Mouse (Mus musculus): ENCODE results near the gene Eif4a1.

DNA sequence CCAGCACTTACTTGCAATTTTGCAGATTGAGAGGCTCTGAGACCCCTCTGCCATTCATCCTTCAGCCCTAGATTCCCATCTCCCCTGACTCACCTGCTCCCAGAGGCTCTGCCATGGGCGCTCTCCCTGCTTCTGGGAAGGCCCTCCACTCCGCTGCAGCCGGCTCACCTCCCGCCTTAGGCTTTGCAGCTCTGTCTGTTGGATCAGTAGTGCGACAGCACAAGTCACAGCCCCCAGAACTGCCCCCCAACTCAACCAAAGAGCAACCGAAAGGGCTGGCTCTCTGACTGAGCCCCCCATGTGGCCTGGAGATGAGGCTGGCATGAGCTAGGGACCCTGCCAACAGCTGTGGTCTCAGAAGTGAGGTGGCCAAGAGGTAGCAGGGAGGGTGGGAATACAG lies 12.7 kb upstream of the Eif4a1 start:
- TF ChIP-seq RCOR1 (conservative IDR thresholded peaks at IDR 0.05; ENCODE audit: low read depth, low read length) (no peak), CTCF (conservative IDR thresholded peaks at IDR 0.05 in 1 of 2, IDR thresholded peaks at IDR 0.05 in 1 of 2; ENCODE audit: low read depth in 2 of 2, low read length in 2 of 2) (no peak), POLR2A (IDR thresholded peaks at IDR 0.05; ENCODE audit: low read depth, low read length) (no peak), TCF12 (IDR thresholded peaks at IDR 0.05; ENCODE audit: low read depth, low read length) (no peak), BHLHE40 (IDR thresholded peaks at IDR 0.05; ENCODE audit: low read depth, low read length) (no peak), SIN3A (IDR thresholded peaks at IDR 0.05; ENCODE audit: low read length) (no peak), HCFC1 (IDR thresholded peaks at IDR 0.05; ENCODE audit: low read depth, low read length) (no peak), ETS1 (conservative IDR thresholded peaks at IDR 0.05; ENCODE audit: low read depth, low read length) (no peak), USF1 (IDR thresholded peaks at IDR 0.05; ENCODE audit: low read depth, low read length) (no peak)

Data from CH12.LX (cell line).